Mouse (Mus musculus) hematopoietic stem cell, adult 5-6 weeks (primary cell): ENCODE measurements around the gene BC035947. TPM values are rescaled to one million over a fixed set of nuclear protein-coding genes. Genes with fewer than 3 reads are reported as not detected.
A peak's percentile ranks its signal among the peaks of the same experiment; 100 is the strongest.
"Not testable (repeated sequence)": the region's sequence is repeated elsewhere in the genome, so short reads cannot be mapped to it uniquely, and the experiment has no call there.

Source experiments
- ATAC-seq, 2 experiments: fragments of 125-278 bp in 1 of 2; replicated peaks in 1 of 2; 2 replicates each; pipeline ENCODE4 v1.8.0; 2016 to 2017; ENCODE audit warnings: inconsistent platforms in 2 of 2, mild to moderate bottlenecking in 2 of 2, moderate number of reproducible peaks in 2 of 2, low read depth in 1 of 2, moderate TSS enrichment in 1 of 2; ENCODE audit not compliant: low FRiP score in 2 of 2, poor library complexity in 2 of 2, severe bottlenecking in 2 of 2, insufficient read depth in 1 of 2, low TSS enrichment in 1 of 2
- total RNA-seq: library from RNA; stranded (forward); fragments of 172-1452, 232-1000 nt; gene quantifications from 2 replicates; pipeline ENCODE4 v1.2.3, GENCODE M21; 2017

Gene BC035947
- not detected in 2 replicates for total RNA-seq

DNA sequence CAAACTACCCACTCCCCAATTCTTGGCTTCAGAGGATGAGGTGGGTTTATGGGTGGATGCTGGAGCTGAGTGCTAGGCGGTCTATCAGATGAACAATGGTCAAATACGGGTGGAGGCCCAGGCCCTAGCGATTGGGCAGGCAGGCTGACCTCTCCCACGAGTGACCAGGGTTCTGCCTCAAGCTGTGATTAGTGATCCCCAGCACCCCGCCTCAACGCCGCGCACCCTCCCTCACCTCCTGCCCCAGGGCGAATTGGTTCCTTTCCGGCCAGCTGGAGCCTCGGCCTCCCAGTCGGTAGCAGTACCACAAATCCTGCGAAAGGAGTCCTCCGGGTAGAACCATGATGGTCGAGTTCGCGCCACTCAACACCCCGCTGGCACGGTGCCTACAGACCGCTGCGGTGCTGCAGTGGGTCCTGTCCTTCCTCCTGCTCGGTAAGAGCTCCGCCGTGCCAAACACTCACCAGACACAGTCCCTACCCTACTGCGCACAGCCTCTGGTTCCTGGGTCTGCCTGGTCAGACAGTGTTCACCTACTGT, at the start of gene BC035947:
Gene BC035947 (minus strand): TSS at position 538 of the 540 bp plus-strand sequence.
- peak; percentile 56 to 77 for ATAC-seq

- peak; percentile 88 to 94 for ATAC-seq
Measured at GRCm38 (mm10) chr1:78554012-78554666, 42.2 kb upstream of the BC035947 start.

DNA sequence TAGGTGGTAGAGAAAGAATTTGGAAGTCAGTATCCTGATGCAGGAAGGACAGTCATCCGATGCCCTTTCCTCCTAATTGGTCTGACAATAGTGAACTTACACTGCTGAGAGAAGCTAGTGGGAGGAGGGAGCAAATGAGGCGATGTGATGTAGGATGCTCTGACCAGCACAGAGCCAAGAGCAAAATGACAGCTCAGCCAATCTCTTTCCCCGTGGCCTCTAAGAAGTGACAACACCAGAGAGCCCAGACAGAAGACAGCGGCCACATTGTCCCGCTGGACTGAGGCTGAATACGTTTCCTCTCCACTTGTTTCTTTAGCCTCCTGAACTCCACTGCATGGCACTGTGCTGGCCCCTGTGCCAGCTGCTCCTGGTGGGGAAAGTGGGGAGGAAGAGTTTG, 37.0 kb upstream of the BC035947 start:
- ATAC-seq = no peak

GRCm38 (mm10) chr1:78546258-78546657, 34.3 kb upstream of the BC035947 start:
- no peak for ATAC-seq

DNA sequence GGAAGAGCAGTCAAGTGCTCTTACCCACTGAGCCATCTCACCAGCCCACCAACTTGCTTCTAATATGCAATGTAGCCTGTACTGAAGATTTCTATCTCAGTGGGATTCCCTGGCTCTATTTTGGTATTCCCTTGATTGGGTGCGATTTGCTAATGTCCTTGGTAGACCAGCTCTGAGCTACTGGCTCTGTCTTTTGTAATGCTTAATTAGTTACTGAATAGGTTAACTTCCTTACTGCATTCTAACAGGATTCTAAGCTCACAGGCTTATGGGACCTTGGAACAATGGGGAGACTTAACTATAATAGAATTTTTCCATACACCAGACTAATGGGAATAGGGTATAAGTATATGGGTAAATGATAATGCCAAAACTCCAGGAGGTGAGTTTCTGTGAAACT, 31.7 kb upstream of the BC035947 start:
- ATAC-seq = not testable (repeated sequence)

DNA sequence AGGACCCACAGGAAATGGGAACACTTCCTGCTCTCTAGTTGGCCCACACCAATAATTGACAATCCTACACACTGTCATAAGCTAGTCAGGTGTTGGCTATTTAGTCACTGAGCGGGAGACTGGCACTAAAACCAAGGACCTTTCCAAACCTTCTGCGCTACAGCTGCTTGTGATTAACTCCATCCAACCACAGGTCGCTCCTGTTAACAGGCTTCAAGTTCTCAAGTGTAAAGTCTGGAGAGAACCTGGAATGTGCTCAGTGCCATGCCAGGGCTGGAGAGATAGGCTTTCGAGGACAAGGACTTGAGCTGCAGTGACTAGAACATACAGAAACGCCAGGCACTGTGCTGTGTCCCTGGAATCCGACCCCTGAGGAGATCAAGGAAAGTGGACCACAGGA, 27.2 kb upstream of the BC035947 start:
- no peak for ATAC-seq

DNA sequence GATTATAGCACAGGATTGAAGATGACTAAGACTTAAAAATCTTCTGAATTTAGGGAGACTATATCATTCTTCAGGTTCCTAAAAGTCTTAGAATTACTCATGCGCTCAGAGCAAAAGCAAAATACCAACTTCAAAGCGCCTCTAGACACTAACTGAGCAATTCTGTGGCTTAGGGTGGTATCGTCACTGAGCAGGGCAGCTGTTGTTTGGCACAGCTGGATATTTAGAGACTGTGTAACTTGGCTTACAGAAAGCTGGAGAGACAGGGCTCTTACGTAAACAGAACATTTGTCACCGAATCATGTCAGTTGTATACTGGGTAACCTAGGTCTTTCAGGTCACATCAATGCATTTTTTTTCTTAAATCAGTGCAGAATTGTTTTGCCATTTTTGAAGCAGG, 26.4 kb upstream of the BC035947 start:
- ATAC-seq = no peak

- ATAC-seq = peak; percentile 94 to 96
Measured at GRCm38 (mm10) chr1:78537494-78538010, 25.6 kb upstream of the BC035947 start.

DNA sequence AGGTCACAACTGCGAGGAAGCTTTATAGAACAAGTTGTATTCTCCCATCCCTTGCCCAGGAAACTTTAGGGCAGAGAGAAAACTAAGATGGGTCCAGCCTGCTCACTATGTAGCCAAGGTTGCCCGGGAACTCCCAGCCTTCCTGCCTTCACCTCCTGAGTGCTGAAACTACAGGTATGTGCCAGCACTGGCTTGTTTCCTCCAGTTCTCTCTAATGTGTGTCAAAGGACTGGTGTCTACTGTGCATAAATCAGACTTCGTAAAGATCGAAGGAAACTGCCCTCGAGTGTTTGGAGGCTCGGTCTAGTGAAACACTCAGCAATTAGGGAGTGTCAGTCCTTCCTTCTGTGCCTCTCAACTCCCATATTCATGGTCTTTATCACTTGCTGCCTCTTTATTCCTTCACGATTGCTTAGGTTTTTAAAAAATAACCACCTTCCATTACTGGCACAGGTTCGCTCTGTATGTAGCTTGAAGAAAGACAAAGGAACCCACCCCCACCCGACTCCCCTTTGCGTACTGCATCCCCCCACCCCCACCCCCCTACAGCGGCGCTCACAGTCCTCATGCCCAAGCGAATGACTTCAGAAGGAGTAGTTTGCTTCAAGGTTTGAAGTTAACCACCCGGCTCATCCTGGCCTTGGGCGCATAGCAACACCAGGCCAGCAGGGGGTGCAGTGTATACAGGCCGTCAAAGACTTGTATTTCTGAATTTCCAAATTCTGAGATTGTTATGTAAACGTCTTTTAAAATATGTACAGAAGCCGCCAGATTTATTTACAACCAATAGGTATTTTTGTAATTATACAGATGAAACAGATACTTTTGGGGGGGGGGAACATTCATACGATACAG, 24.6 kb upstream of the BC035947 start:
- ATAC-seq = peak; percentile 66 to 81

- no peak for ATAC-seq
Measured at GRCm38 (mm10) chr1:78534428-78535150, 22.6 kb upstream of the BC035947 start.

DNA sequence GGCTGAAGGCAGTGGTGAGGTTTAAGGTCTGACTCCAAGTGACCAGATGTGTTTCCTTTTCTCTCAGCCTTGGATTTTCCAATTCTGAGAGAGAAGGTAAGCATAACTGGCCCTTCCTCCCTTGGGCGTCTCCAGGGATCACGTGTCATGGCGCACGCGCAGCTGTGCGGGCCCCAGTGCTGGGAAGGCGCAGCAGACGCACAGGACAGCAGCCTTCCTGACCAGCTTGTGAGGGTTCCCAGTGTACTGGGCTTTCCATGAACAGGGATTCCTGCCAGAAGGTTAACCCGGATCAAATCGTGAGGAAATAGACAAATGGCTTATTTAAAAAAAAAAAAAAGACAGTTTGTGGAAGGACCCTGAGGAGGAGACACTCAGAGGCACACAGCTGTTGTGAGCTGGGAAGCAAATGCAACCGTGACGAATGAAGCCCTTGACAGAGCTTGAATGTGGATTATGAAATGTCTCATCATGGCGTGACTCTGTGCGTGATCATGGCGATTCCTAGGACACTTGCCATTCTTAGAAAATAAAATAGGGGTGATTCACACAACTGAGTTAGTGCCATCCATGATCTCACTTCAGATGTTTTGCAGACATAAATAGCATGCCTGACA, 20.3 kb upstream of the BC035947 start:
- ATAC-seq = no peak

GRCm38 (mm10) chr1:78530500-78531215, 18.7 kb upstream of the BC035947 start:
- ATAC-seq = no peak

DNA sequence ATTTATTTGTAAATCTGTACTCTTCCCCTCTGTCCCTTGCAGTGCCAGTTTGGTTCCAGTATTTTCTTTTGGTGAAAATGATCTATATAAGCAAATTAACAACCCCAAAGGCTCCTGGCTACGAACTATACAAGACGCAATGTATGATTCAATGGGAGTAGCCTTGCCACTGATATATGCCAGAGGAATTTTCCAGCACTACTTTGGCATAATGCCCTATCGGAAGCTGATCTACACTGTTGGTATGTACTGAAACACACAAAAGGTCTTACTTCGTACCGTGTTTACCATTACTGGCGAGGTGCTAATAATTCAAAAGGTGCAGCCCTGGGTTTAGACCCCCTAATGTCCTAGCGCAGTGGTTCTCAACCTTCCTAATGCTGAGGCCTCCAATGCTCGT, 17.1 kb upstream of the BC035947 start:
- ATAC-seq = no peak

GRCm38 (mm10) chr1:78528356-78528755, 16.4 kb upstream of the BC035947 start:
- ATAC-seq = no peak

DNA sequence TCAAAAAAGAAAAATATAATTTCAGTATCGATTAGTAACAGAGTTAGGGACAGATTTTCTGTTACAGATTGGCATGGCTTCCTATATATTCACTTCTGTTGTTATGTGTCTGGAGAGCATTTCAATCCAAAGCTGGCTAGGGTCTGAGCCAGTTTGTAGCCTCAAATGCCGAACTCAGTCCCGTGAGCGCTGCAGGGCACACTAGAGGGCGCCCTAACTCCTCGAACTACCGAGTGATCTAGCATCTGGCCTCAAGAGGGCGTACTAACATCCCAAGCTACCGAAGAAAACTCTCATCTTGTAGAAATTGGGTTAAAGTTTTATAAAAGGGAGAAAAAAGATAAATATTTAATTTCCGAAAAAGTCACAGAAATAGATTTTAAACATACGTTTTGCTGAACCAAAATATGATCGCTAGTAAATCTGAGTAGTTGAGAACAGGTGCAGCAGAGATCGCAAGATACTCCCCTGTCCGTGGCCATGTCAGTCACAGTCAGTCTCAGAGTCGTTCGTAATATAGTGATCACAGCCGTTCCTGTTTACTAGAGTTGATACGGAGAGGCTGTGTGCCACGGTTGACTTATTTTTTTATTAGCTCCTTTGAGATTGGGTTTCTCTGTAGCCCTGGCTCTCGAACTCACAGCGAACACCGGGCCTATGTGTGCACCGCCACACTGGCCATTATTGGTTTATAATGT, 13.4 kb upstream of the BC035947 start:
- ATAC-seq = peak; percentile 81 to 88; a peak in 3 of 4 replicates

DNA sequence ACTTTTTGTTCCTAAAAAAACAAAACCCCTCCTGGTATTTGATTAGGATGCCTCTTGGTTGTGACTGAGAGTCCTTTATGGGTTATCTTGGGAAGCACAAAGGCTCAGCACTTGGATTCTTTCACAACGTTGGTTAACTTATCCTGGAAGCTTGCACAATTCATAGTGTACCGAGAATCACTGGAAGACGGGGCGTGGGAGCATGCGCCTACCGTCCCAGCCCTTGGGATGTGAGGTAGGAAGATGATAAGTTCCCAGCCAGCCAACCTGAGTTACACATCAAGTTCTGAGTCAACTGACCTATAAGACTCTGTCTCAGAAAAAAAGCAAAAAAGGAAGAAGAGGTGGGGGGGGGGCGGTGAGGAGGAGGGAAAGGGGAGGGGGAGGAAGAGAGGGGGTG, 6.9 kb upstream of the BC035947 start:
- no peak for ATAC-seq
